Mouse (Mus musculus): ENCODE measurements at regions not wholly inside any gene's neighbourhood (a gene's known extent, or its start where the extent isn't known, plus 50 kb on each side); places are given as distances from the start of the nearest gene placed in this dataset.

DNA sequence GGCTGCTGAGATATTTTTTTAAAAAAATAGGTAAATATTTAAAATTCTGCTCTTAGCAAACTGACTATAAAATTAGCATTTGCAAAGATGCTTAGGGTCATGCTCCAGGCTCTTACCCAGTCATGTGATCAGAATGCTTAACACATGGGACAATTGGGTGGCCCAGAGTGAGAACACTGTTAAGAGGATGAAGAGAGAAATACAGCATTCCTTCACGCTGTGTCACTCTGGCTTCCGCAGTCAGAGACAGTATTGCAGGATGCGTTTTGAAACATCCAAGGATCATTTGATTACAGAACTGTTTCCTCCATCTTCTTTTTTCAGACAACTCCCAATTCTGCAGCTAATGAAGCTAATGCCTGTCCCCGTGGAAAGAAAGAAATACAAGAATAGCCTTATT lies 316.4 kb downstream of the Rnd3 start:
- no peak for DNase-seq (ENCODE audit: low spot score)

DNA sequence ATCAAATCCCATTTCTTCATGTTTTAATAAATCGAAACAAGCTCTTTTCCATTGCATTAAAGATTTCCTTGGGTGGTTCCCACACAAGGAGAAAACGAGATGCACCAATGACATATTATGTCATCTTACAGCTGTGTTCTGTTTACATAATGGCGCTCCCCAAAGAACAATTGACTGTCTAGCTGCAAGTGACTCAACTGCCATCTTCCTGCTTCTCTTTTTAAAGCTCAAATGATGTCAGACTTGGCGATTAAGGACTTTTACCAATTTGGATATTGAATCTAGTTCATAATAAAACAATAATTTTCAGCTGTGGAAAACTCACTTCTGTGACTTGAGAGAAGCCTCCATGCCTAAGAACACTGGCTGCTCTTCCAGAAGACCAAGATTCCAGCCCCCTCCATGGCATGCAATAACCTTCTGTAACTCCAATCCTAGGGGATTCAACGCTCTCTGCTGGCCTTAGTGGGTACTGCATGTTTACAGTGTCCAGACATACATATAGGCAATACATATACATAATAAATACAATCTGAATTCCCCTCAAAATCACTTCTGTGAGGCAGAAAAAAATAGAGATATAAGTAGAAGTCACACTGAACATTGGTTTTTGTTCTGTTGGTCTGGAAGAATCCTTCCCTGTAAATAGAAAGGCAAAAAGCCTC lies 318.7 kb downstream of the Rnd3 start:
- no peak for DNase-seq (ENCODE audit: low spot score)

- no peak for DNase-seq (ENCODE audit: low spot score)
Measured at GRCm38 (mm10) chr2:50827097-50827496, 321.8 kb downstream of the Rnd3 start.

DNA sequence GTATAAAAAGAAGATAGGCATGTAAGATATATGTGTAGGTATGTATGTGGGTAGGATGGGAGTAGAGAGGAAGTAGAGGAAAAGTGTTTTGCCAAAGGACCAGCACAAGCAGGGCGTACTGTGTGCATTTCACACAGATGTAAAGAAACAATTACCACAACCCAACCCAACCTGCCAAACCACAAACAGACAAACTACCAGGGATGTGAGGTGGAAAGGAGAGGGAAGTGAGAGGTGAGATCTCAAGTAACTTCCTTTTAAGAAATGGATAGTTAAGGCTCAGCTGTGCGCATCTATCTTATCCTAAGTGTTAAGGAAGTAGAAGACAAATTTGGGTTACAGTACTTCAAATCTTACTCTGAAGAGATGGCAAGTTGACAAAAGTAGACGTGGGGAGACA lies 322.4 kb downstream of the Rnd3 start:
- DNase-seq (ENCODE audit: low spot score), result no peak

GRCm38 (mm10) chr2:50825626-50826025 lies 323.3 kb downstream of the Rnd3 start:
- no peak for DNase-seq (ENCODE audit: low spot score)

GRCm38 (mm10) chr2:50824782-50825181 lies 324.1 kb downstream of the Rnd3 start:
- no peak for DNase-seq (ENCODE audit: low spot score)

DNA sequence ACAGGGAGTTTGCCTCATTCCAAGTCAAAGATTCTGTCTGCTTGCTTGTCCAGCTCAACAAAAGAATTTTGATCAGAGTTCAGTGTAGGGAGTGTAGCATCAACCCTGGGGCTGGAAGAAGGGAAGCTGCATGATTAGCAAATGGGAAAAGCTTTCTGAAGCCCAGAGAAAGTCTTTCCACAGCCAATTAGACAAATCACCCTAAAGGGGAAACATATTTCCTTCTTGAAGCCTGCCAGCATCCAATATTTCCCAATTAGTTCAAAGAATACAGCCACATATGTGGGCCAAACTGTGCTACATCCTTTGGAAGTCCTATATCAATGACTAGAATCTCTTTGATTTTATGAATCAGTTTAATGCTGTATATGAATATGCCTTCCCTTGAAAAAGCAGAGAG lies 326.2 kb downstream of the Rnd3 start:
- no peak for DNase-seq (ENCODE audit: low spot score)

GRCm38 (mm10) chr2:50819305-50819665 lies 329.6 kb downstream of the Rnd3 start:
- DNase-seq (ENCODE audit: low spot score), result no peak

GRCm38 (mm10) chr2:50818557-50819304 lies 330.2 kb downstream of the Rnd3 start:
- no peak for DNase-seq (ENCODE audit: low spot score)

DNA sequence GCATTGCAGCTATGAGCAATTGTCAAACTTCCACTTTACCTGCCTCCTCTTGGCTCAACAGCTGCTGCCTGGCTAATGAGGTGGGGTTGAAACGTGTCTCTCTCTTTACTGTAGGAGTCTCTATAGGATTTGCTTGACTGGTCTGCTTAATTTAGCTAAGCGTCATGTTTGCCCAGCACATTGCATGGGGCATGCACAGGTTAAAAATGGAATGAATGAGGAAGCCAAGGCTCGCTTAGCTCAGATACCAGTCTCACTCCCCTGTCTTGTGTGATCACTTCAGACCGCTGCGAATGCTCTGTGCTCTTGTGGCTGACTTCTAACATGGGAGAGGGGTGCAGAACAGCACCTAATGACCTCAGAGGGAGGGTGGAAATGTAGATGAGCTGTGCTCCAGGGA lies 332.5 kb downstream of the Rnd3 start:
- DNase-seq (ENCODE audit: low spot score), result no peak

DNA sequence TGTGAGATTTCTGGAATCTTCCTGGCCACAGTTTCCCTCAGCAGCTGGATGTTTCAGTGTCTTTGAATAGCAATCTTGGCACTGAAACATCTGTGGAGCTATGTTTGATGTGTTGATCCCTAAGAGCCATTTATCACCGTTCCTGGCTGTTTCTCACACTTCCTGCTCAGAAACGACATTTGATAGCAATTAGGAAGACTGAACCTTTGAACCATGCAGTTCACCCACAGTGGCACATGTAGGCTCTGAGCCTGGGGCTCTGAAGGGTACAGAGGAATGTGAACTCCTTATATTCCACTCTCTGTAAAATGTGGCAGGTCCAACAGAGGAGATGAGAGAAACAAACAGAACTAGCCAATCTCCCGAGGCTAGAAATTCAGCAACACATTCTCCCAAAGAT lies 333.4 kb downstream of the Rnd3 start:
- no peak for DNase-seq (ENCODE audit: low spot score)

- no peak for DNase-seq (ENCODE audit: low spot score)
Measured at GRCm38 (mm10) chr2:50813568-50814461, 335.1 kb downstream of the Rnd3 start.

DNA sequence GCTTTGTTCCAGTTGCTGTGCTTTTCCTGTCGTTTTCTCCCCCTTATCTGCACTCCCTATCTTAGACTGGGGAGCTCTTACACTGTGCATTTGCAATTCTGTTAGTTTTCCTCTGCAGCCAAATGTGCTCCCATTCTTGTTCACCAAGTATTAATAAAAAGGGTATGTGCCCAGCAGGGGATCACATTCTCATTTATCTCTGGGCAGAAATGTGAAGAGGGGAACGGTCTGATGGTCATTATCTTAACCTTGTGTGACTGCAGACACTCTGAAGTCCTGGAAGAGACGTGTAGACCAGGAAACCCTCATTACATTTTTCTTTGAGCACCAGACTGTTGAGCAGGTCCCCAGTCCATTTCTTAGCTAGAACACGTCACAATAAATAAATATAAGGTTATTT lies 336.6 kb downstream of the Rnd3 start:
- no peak for DNase-seq (ENCODE audit: low spot score)

DNA sequence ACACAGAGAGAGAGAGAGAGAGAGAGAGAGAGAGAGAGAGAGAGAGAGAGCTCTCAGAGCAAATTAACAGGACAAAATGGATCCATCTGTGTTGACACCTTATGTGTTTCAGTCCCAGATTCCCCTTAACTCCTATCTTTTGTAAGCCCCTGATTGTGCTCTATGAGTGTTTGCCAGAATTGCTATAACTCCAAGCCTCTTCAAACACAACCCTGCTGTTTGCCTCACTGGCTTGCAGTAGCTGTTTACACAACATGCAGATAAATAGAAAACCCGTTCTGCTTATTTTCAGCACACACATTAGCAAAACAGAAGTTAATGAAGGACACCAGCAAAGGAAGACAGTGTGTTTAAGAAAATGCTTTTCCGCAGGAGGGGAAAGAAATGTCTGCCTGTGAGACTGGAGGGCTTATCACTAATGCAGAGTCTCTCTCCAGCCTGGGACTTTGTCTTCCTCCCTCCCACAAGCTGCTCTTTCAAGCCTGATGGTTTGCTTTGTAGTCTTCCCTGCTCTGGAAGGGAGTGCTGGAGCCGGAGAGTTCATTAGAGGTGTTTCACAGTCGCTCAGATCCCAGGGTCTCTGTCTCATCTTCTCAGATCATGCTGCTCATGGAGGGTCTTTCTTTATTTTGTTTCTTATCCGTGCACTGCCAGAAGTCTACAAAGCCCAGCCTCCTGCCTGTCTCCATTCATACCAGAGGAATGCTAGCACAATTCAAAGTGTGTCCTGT lies 338.4 kb downstream of the Rnd3 start:
- DNase-seq (ENCODE audit: low spot score), result no peak

DNA sequence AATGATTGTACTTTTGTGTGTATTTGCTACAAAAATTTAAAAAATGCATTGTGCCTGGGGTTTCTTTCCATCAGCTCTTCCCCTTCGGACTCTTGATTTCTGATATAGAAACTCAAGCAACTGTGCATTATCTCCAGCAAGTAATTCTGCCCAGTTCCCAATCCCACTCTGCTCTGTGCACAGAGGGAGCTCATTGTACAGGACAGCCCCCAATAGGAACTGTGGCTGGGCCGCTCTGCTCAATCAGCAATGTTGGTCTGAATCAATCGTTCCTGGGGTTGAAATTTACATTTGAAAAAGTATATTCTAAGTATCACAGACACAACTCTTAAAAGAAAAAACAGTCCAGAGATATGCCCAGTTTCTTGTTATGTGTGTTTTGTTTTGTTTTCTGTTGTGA lies 339.1 kb downstream of the Rnd3 start:
- no peak for DNase-seq (ENCODE audit: low spot score)

DNA sequence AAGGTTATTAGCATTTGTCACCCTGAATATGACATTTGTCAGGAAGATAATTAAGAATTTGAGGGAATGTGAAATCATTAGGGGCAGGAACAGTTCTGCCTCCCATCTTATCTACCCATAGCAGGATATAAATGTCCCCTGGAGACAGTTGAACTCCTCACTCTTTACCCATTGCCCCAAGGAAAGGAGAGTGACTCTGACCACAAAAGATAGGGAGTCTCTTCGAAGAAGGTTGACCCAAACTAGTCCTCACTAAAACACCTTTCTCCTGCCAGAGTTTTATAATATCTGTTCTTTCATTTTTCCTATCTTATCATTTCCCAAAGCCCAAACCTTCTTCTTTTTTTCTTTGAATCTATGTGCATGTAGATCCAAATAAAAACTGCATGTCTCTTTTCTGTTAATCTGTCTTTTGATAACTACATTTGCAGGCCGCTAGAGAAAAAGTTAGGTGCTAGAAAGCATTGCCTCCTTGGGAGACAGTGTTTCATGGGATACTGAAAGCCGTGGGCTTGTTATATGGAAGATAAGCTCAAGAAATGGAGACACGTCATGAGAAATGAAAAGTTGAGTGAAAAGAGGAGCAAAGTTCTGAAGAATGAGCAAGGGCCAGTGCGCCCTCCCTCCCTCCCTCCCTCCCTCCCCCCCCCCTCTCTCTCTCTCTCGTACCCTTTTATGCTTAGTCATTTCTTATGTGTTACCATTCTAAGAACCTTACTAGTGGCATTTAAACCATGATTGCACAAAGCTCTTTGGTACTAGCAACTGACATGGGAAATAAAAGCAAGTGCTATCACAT lies 341.6 kb downstream of the Rnd3 start:
- no peak for DNase-seq (ENCODE audit: low spot score)

GRCm38 (mm10) chr2:50805645-50806044 lies 343.3 kb downstream of the Rnd3 start:
- no peak for DNase-seq (ENCODE audit: low spot score)

GRCm38 (mm10) chr2:50796087-50796486 lies 352.8 kb downstream of the Rnd3 start:
- DNase-seq (ENCODE audit: low spot score), result no peak

DNA sequence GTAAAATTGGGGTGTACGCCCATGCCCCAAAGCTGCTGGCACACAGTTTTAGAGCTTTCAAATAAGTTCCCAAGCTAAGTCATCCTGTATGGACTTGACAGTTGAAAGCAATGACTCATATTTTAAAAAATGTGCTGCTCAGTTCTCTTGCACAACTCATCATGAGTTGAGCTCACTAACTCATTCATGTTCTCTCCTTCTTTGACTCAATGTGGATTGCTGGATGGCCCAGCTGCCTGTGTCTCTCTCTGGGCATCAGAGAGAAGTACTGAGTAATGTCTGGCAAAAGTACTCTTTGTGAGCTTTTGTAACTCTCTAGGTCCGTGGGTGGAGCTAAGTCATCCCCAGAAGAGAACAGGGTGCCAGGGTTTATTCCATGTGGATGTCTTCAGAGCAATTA lies 355.3 kb downstream of the Rnd3 start:
- no peak for DNase-seq (ENCODE audit: low spot score)

DNA sequence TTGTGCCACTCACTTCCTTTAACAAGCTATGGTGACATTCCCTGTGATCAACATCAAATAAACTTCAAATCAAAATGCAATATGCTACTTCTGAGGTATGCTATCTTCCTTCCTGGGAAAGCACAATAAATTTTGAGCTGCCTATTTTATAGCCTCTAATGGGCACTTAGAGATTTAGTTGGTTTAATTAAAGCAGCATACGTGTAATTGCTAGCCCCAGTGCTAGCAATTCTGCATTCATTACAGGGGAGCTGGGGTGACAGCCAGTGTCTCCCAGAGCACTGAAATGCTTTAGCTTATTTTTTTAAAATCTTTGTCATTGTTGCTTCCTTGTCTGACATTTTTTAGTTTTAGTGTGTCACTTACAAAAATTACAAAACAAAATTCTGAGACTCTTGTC lies 355.8 kb downstream of the Rnd3 start:
- no peak for DNase-seq (ENCODE audit: low spot score)

GRCm38 (mm10) chr2:50789051-50789651 lies 359.8 kb downstream of the Rnd3 start:
- DNase-seq (ENCODE audit: low spot score), result no peak

Data from urinary bladder, adult 2 months (tissue).